Mouse (Mus musculus): Measurements from ENCODE around the gene Apol8. TPM values are rescaled to one million over a fixed set of nuclear protein-coding genes. Genes with fewer than 3 reads are reported as not detected.

Apol8 gene
- total and polyA plus RNA-seq, 3 experiments: 0.14 to 0.15 TPM; not detected in 1

DNA sequence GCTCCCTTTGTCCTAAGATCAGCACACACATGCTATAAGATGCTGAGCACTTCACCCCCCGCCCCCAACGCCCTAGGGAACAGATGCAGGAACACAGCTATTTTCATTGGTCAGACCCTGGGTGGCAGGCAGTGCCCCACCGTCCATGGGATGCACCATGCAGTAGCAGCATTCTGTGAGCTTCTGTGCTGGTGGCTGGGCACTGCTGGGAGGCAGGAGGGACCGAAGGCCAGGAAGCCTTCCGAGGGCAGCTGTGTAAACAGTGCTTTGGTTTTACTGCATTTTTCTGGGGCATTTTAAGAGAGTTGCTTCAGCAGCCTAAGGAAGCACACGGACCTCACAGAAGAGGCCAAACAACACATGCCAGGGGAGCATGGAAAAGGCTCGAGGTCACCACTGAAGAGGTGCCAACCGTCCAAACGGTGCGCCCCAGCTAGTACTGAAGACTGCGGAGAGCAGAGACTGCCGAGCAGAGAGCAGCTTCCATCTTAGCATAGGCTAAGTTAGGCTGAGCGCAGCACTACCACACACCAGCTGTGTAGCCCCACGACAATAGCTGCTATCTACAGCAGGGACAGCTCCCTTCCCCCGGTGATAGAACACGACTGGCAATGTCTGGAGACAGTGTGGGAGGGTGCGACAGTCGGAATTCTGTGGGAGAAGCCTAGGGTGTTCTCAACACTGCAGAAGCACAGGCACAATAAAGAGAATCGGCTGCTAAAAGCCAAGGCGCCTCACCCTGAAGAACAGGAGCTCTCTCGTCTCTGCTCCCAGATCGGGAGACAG lies 27.4 kb upstream of the Apol8 start:
- Histone ChIP-seq H3K79me2 (replicated peaks; ENCODE audit: control insufficient read depth, extremely low read depth, insufficient read depth, poor library complexity, severe bottlenecking) (no peaks in the 10 kb centered on the region), H3K9me3 (replicated peaks; ENCODE audit: low read length) (no peaks in the 10 kb centered on the region), H3K4me1 (ENCODE audit: control insufficient read depth in 1 of 2, insufficient read depth in 2 of 2) (no peaks in the 10 kb centered on the region), H3K9ac (ENCODE audit: insufficient read depth, low read depth) (no peak overlapping the region), H3K36me3 (replicated peaks in 1 of 2; ENCODE audit: control insufficient read depth in 1 of 2, insufficient read depth in 1 of 2, low read length in 1 of 2) (peaks cover 98 to 100% of the 10 kb centered on the region in 2 experiments), H3K4me2 (ENCODE audit: insufficient read depth, low read depth, poor library complexity, severe bottlenecking) (no peak overlapping the region), H3K4me3 (replicated peaks in 1 of 3; ENCODE audit: low read depth in 2 of 3, low read length in 2 of 3, poor library complexity in 1 of 3) (no peak overlapping the region), H3K27me3 (replicated peaks) (no peaks in the 10 kb centered on the region), H3K27ac (ENCODE audit: insufficient read depth, low read depth) (no peak overlapping the region)
- TF ChIP-seq ZC3H11A (IDR thresholded peaks at IDR 0.05; ENCODE audit: low read depth, low read length) (no peak), ZKSCAN1 (IDR thresholded peaks at IDR 0.05; ENCODE audit: borderline replicate concordance, low read depth, low read length) (no peak), HCFC1 (IDR thresholded peaks at IDR 0.05; ENCODE audit: low read depth, low read length) (no peak), JUND (conservative IDR thresholded peaks at IDR 0.05; ENCODE audit: low read depth, low read length) (no peak), CHD1 (IDR thresholded peaks at IDR 0.05; ENCODE audit: low read depth, low read length) (no peak), SIN3A (IDR thresholded peaks at IDR 0.05; ENCODE audit: low read length) (no peak), BHLHE40 (IDR thresholded peaks at IDR 0.05; ENCODE audit: low read depth, low read length) (no peak), TCF12 (IDR thresholded peaks at IDR 0.05; ENCODE audit: low read depth, low read length) (no peak), PAX5 (IDR thresholded peaks at IDR 0.05; ENCODE audit: low read length) (no peak), EP300 (IDR thresholded peaks at IDR 0.05; ENCODE audit: low read length) (no peak)
- in situ Hi-C loops (cut with MboI; ENCODE audit: low pct_ligation_motif_present, low pct_unique_long_range_greater_than_20kb, low sequenced_read_pairs) (no loop called here), dilution Hi-C loops (cut with MboI; ENCODE audit: extremely low pct_ligation_motif_present, extremely low pct_unique_long_range_greater_than_20kb, low sequenced_read_pairs) (no loop called here)
- no peak for DNase-seq (ENCODE audit: extremely low read depth)

DNA sequence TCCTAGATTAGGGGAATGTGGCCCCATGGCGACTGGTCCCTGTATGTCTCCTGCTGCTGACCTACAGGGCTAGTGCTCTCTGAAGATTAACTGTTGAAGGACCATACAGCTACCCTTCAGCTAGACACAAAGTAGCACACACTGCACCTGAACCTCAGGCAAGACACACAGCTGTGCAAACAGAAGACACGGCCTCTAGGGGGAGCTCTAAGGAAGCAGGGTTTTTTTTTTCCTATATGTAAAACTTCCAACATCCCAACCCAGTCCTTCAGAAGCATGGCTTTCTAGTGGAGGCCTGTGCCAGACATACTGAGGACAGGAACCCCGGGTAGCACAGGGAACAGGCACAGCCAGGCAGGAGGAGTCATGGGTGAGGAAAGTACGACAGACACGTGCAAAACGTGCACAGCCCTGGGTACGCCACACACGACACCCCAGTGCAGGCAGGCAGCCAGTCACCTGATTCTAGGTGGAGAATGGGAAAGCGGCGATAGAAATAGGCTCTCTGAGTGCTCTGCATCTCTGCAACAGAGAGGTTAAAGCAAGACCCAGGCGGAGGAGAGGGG lies 25.7 kb upstream of the Apol8 start:
- H3K27ac ChIP-seq (ENCODE audit: insufficient read depth, low read depth): no peak overlapping the region
- no peak overlapping the region for H3K9ac ChIP-seq (ENCODE audit: insufficient read depth, low read depth)
- dilution Hi-C loops (cut with MboI; ENCODE audit: extremely low pct_ligation_motif_present, extremely low pct_unique_long_range_greater_than_20kb, low sequenced_read_pairs) (no loop called here), in situ Hi-C loops (cut with MboI; ENCODE audit: low pct_ligation_motif_present, low pct_unique_long_range_greater_than_20kb, low sequenced_read_pairs) (no loop called here)
- H3K4me1 ChIP-seq (ENCODE audit: control insufficient read depth in 1 of 2, insufficient read depth in 2 of 2): no peaks in the 10 kb centered on the region
- peaks cover 100% of the 10 kb centered on the region in 2 experiments for H3K36me3 ChIP-seq (replicated peaks in 1 of 2; ENCODE audit: control insufficient read depth in 1 of 2, insufficient read depth in 1 of 2, low read length in 1 of 2)
- no peak overlapping the region for H3K4me3 ChIP-seq (replicated peaks in 1 of 3; ENCODE audit: low read depth in 2 of 3, low read length in 2 of 3, poor library complexity in 1 of 3)
- no peaks in the 10 kb centered on the region for H3K27me3 ChIP-seq (replicated peaks)
- no peak overlapping the region for H3K4me2 ChIP-seq (ENCODE audit: insufficient read depth, low read depth, poor library complexity, severe bottlenecking)
- peak; percentile 48 for DNase-seq (ENCODE audit: extremely low read depth)
- H3K9me3 ChIP-seq (replicated peaks; ENCODE audit: low read length): no peaks in the 10 kb centered on the region
- no peaks in the 10 kb centered on the region for H3K79me2 ChIP-seq (replicated peaks; ENCODE audit: control insufficient read depth, extremely low read depth, insufficient read depth, poor library complexity, severe bottlenecking)
- TF ChIP-seq MYC (IDR thresholded peaks at IDR 0.05; ENCODE audit: low read depth, low read length) (no peak), ZMIZ1 (IDR thresholded peaks at IDR 0.05; ENCODE audit: low read depth, low read length) (no peak), ZKSCAN1 (IDR thresholded peaks at IDR 0.05; ENCODE audit: borderline replicate concordance, low read depth, low read length) (no peak), TBP (conservative IDR thresholded peaks at IDR 0.05; ENCODE audit: low read depth, low read length) (no peak), CHD1 (IDR thresholded peaks at IDR 0.05; ENCODE audit: low read depth, low read length) (no peak), ZNF384 (IDR thresholded peaks at IDR 0.05; ENCODE audit: low read depth, low read length) (peak; percentile 82), MAZ (IDR thresholded peaks at IDR 0.05; ENCODE audit: low read depth, low read length) (no peak), E2F4 (IDR thresholded peaks at IDR 0.05; ENCODE audit: insufficient replicate concordance, low read depth, low read length) (no peak), IRF4 (IDR thresholded peaks at IDR 0.05; ENCODE audit: low read depth, low read length) (no peak), MAX (IDR thresholded peaks at IDR 0.05; ENCODE audit: low read length) (no peak), ELF1 (IDR thresholded peaks at IDR 0.05; ENCODE audit: low read depth, low read length) (no peak), NELFE (IDR thresholded peaks at IDR 0.05; ENCODE audit: low read depth, low read length) (no peak), RCOR1 (conservative IDR thresholded peaks at IDR 0.05; ENCODE audit: low read depth, low read length) (no peak), HCFC1 (IDR thresholded peaks at IDR 0.05; ENCODE audit: low read depth, low read length) (no peak), ETS1 (conservative IDR thresholded peaks at IDR 0.05; ENCODE audit: low read depth, low read length) (no peak), JUND (conservative IDR thresholded peaks at IDR 0.05; ENCODE audit: low read depth, low read length) (no peak), CHD2 (IDR thresholded peaks at IDR 0.05; ENCODE audit: low read length) (no peak), SIN3A (IDR thresholded peaks at IDR 0.05; ENCODE audit: low read length) (no peak), JUN (IDR thresholded peaks at IDR 0.05; ENCODE audit: insufficient read depth, low read depth, low read length) (no peak), RAD21 (IDR thresholded peaks at IDR 0.05; ENCODE audit: low read depth, low read length) (peak; percentile 75), GABPA (IDR thresholded peaks at IDR 0.05; ENCODE audit: insufficient replicate concordance, low read depth, low read length) (no peak), ZC3H11A (IDR thresholded peaks at IDR 0.05; ENCODE audit: low read depth, low read length) (0 out of 2 replicates have a peak, but pooled peaks have one; percentile 20), USF2 (conservative IDR thresholded peaks at IDR 0.05; ENCODE audit: low read depth, low read length) (no peak), MAFK (IDR thresholded peaks at IDR 0.05; ENCODE audit: insufficient replicate concordance, low read length) (no peak), NRF1 (IDR thresholded peaks at IDR 0.05; ENCODE audit: low read depth, low read length) (no peak), MXI1 (IDR thresholded peaks at IDR 0.05; ENCODE audit: low read depth, low read length) (no peak)

Data from CH12.LX (cell line).